Mouse (Mus musculus) lung, postnatal 0 days (tissue): ENCODE data around the gene Dedd. TPM values are rescaled to one million over a fixed set of nuclear protein-coding genes. Genes with fewer than 3 reads are reported as not detected.
A peak's percentile ranks its signal among the peaks of the same experiment; 100 is the strongest.

ENCODE experiments used
- ATAC-seq: fragments of 200-750 bp; cut with Nextera tagmentation; 2 replicates; pipeline ENCODE4 v1.8.0; 2017; ENCODE audit warnings: moderate library complexity
- DNase-seq: peaks from one replicate; pipeline ENCODE4 v3.0.0-alpha.2; 2016; ENCODE audit warnings: low spot score
- H3K27ac ChIP-seq: fragments of 300-500 bp; sonication (generic); 2 replicates; pipeline ENCODE4 v1.5.1; 2014; ENCODE audit warnings: antibody characterized with exemption, mild to moderate bottlenecking, low read length, mixed read lengths
- H3K27me3 ChIP-seq: fragments of 300-500 bp; sonication (generic); replicated peaks from 2 replicates; pipeline ENCODE4 v1.6.1; 2014; ENCODE audit warnings: low read length, mixed read lengths; ENCODE audit not compliant: insufficient read depth
- H3K36me3 ChIP-seq: fragments of 300-500 bp; sonication (generic); 2 replicates; pipeline ENCODE4 v1.6.1; 2014; ENCODE audit warnings: low read length, mixed read lengths; ENCODE audit not compliant: insufficient read depth
- H3K4me1 ChIP-seq: fragments of 300-500 bp; sonication (generic); 2 replicates; pipeline ENCODE4 v1.6.1; 2014; ENCODE audit warnings: antibody characterized with exemption, low read depth, low read length, mixed read lengths; ENCODE audit not compliant: insufficient read depth
- H3K4me2 ChIP-seq: fragments of 300-500 bp; sonication (generic); replicated peaks from 2 replicates; pipeline ENCODE4 v1.6.1; 2014; ENCODE audit warnings: low read depth, mild to moderate bottlenecking, low read length, moderate library complexity, mixed read lengths
- H3K4me3 ChIP-seq: fragments of 300-500 bp; sonication (generic); 2 replicates; pipeline ENCODE4 v1.5.1; 2014; ENCODE audit warnings: low read depth, low read length
- H3K9ac ChIP-seq: fragments of 300-500 bp; sonication (generic); replicated peaks from 2 replicates; pipeline ENCODE4 v1.6.1; 2014; ENCODE audit warnings: low read depth, mild to moderate bottlenecking
- H3K9me3 ChIP-seq: fragments of 300-500 bp; sonication (generic); 2 replicates; pipeline ENCODE4 v1.6.1; 2016; ENCODE audit warnings: low read length, mixed read lengths
- CTCF ChIP-seq: IDR thresholded peaks from 2 replicates; pipeline ENCODE4 v1.5.1; 2016; ENCODE audit warnings: antibody characterized with exemption, mild to moderate bottlenecking
- EP300 ChIP-seq: IDR thresholded peaks from 2 replicates; pipeline ENCODE4 v1.6.1; 2016; ENCODE audit warnings: antibody characterized with exemption, mild to moderate bottlenecking, control low read depth
- WGBS: fragments of 180-500 bp; shearing (Covaris S2); extraction: QIAGEN DNeasy Blood & Tissue Kit; methylation state at CpG from one replicate; pipeline ENCODE4 v1.1.7; 2014; 5-methylcytosine and 5-hydroxymethylcytosine counted together
- polyA plus RNA-seq: library from polyadenylated mRNA; unstranded; fragments of >200 nt; fragmentation: Nextera tagmentation; extraction: Ambion mirVana; gene quantifications from 2 replicates; pipeline ENCODE4 v1.2.1, GENCODE M21; 2015

Gene Dedd
- polyA plus RNA-seq, 1 experiment from 2014 or later, result 44.4 TPM

DNA sequence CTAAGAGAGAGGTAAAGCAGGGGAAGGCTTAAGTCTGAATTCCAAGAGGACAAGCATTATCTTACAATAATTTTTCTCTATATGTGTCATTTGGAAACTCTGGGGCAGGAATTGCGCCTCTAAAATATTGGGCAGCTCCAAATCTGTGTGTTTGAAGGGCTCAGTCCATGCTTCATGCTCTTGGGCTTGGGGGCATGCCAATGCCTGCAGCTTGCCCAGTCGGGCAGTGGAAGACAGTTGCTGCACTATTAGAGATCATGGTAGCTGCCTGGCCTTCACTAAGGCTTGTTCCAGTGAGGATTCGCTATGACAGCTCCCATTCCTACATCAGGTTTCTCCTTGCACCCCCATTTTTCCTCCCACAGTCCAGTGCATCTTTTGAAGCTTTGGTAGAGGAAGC is 19.7 kb downstream of the Dedd start:
- TF ChIP-seq EP300 (no peak), CTCF (no peak)
- WGBS, result 91% methylated on average over 3 of the region's 3 CpGs
- ATAC-seq, result no peak

DNA sequence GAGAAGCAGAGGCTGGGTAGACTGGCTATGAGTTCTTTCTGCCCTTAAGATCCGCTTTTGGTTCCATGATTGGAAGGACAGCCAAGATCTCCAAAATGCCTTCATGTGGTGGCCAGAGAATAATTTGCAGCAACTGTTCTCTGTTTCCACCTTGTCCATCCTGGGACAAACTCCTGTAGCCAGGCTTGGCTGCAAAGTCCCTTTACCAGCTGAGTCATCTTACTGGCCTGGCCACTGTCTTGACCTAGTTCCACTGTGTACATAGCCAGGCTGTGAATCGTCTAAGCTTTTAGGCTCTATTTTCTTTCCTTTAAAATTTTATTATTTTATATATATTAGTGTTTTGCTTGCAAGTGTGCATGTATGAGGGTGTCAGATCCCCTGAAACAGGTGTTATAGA is 20.3 kb downstream of the Dedd start:
- 73% methylated on average over 2 of the region's 2 CpGs for whole genome bisulfite sequencing
- DNase-seq (no peak), ATAC-seq (no peak)
- Histone ChIP-seq H3K9me3 (peaks cover 5% of the 10 kb centered on the region; the same call in 1 of the 2 replicates), H3K4me2 (no peak overlapping the region), H3K27me3 (no peaks in the 10 kb centered on the region), H3K9ac (no peak overlapping the region), H3K27ac (no peak overlapping the region), H3K4me1 (peaks cover 10% of the 10 kb centered on the region; the same call in 1 of the 2 replicates), H3K4me3 (no peak overlapping the region), H3K36me3 (no peaks in the 10 kb centered on the region)
- no peak for TF ChIP-seq CTCF
- no peak for TF ChIP-seq EP300

More for the DNA sequence above, 19.7 kb downstream of the Dedd start:
- Histone ChIP-seq H3K36me3 (no peaks in the 10 kb centered on the region), H3K27ac (no peak overlapping the region), H3K4me3 (no peak overlapping the region), H3K9ac (no peak overlapping the region), H3K27me3 (no peaks in the 10 kb centered on the region), H3K4me2 (no peak overlapping the region), H3K4me1 (peaks cover 16% of the 10 kb centered on the region; the same call in 1 of the 2 replicates), H3K9me3 (peaks cover 5% of the 10 kb centered on the region; the same call in 1 of the 2 replicates)
- DNase-seq, result no peak

DNA sequence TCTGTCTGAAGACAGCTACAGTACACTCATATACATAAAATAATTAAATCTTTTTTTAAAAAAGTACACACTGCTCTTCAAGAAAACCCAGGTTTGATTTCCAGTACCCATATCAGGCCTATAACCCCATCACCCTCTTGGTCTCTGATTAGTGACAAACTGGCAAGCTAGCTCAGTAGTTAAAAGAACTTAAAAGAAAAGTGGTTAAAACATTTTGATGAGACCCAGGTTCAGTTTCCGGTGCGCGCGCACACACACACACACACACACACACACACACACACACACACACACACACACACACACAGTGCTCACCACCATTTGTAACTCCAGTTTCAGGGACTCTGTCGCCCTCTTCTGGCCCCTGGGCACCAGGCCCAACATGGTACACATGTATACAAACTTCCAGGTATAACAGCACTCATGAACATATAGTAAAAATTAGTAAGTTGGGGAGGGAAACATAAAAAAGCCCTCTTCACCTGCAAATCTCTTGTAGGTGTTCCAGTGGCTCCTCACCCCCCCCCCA is 26.9 kb downstream of the Dedd start:
- ATAC-seq, result no peak
- H3K4me3 ChIP-seq, result no peak overlapping the region
- no peak overlapping the region for H3K4me2 ChIP-seq
- TF ChIP-seq EP300, result no peak
- TF ChIP-seq CTCF, result peak; percentile 76
- H3K27ac ChIP-seq, result no peak overlapping the region
- peaks cover 7% of the 10 kb centered on the region for H3K36me3 ChIP-seq
- H3K27me3 ChIP-seq, result no peaks in the 10 kb centered on the region
- WGBS, result 86% methylated on average over 5 of the region's 5 CpGs
- peaks cover 7% of the 10 kb centered on the region for H3K9me3 ChIP-seq
- H3K4me1 ChIP-seq, result peaks cover 4% of the 10 kb centered on the region; the same call in 1 of the 2 replicates
- peak; percentile 54 for DNase-seq
- H3K9ac ChIP-seq, result no peak overlapping the region

DNA sequence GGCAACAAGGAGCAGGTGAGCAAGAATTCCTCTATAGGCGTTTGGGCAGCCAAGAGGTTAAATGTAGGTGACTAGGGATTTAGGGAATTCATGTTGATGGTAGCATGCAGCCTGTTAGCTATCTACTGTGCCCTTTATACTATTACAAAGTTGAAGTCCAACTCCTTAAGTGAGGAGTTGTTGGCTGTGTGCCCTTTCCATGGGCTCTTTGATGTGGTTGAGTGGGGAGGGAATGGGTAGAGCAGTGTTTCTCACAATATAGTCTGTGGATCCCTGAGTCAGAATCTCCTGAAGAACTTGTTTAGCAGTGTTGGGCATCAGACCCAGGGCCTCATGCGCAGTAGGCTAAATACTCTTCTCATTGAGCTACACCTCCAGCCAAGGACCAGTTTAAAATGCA is 27.9 kb downstream of the Dedd start:
- Histone ChIP-seq H3K4me2 (no peak overlapping the region), H3K27ac (no peak overlapping the region), H3K27me3 (no peaks in the 10 kb centered on the region), H3K9me3 (peaks cover 7% of the 10 kb centered on the region), H3K9ac (no peak overlapping the region), H3K4me1 (peaks cover 4% of the 10 kb centered on the region; the same call in 1 of the 2 replicates), H3K36me3 (peaks cover 7% of the 10 kb centered on the region), H3K4me3 (no peak overlapping the region)
- 69% methylated on average over 2 of the region's 2 CpGs for WGBS
- DNase-seq (peak; percentile 26), ATAC-seq (no peak)
- TF ChIP-seq CTCF (no peak), EP300 (no peak)

DNA sequence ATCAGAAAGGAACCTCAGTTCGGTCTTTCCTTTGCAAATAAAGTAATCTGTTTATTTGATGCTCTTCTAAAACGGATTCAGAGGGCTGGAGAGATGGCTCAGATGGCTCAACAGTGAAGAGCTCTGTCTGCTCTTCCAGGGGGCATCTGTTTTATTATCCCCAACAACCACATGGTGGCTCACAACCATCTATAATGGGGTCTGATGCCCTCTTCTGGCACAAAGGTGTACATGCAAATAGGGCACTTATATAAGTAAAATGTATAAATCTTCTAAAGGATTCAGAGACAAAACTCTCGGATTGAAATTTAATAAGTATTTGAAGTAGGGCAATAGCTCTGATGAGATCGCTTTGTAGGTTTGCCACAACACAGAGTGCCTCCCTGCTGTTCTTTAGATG is 29.5 kb downstream of the Dedd start:
- peak; percentile 75 for DNase-seq
- Histone ChIP-seq H3K4me3 (no peak overlapping the region), H3K36me3 (peaks cover 7% of the 10 kb centered on the region), H3K4me2 (no peak overlapping the region), H3K9me3 (peaks cover 7% of the 10 kb centered on the region), H3K9ac (no peak overlapping the region), H3K27me3 (no peaks in the 10 kb centered on the region), H3K27ac (no peak overlapping the region), H3K4me1 (peaks cover 4% of the 10 kb centered on the region; the same call in 1 of the 2 replicates)
- WGBS, result 56% methylated on average over 4 of the region's 4 CpGs
- no peak for ATAC-seq
- peak; percentile 90 for TF ChIP-seq CTCF
- TF ChIP-seq EP300, result no peak

DNA sequence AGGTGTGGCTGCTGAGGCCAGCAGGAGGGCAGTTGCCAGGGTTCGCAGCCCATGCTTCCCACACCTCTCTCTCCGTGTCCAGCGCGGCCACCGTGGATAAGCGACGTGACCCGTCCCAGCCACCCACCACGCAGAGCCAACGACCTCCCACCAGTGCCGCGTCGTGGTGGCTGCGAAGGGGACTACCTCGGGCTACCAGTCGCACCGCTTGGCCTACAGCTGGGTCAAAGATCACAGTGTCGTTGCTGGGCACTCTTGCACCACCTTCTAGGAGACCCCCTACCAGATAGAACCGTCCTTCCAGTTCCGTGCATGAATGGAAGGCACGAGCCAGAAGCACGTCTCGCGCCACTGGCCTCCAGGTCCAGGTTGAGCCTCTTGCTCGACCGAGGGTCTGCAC is 31.3 kb downstream of the Dedd start:
- peaks cover 7% of the 10 kb centered on the region for H3K9me3 ChIP-seq
- H3K9ac ChIP-seq, result 0 out of 2 replicates have a peak overlapping the region, but pooled peaks have one; percentile 42
- ATAC-seq (peak; percentile 15), DNase-seq (no peak)
- peaks cover 4% of the 10 kb centered on the region; the same call in 1 of the 2 replicates for H3K4me1 ChIP-seq
- TF ChIP-seq CTCF (no peak), EP300 (no peak)
- 17% methylated on average over 25 of the region's 26 CpGs for WGBS
- H3K27ac ChIP-seq, result no peak overlapping the region
- H3K4me3 ChIP-seq, result peak overlapping the region; percentile 43
- H3K4me2 ChIP-seq, result peak overlapping the region; percentile 56
- H3K36me3 ChIP-seq, result peaks cover 7% of the 10 kb centered on the region
- no peaks in the 10 kb centered on the region for H3K27me3 ChIP-seq
